Mouse (Mus musculus): ENCODE data around the gene Zbtb16.

Gene Zbtb16

GRCm38 (mm10) chr9:48678426-48679358 lies 157.3 kb downstream of the Zbtb16 start:
- no peak for DNase-seq (ENCODE audit: inconsistent age in 2 of 2, low spot score in 1 of 2)

GRCm38 (mm10) chr9:48675151-48675790 lies 160.8 kb downstream of the Zbtb16 start:
- peak; percentile 35 to 41 for DNase-seq (ENCODE audit: inconsistent age in 2 of 2, low spot score in 1 of 2)

GRCm38 (mm10) chr9:48674359-48675015 lies 161.5 kb downstream of the Zbtb16 start:
- peak in 1 of 2 experiments; percentile 49 for DNase-seq (ENCODE audit: inconsistent age in 2 of 2, low spot score in 1 of 2)

GRCm38 (mm10) chr9:48673804-48674203 lies 162.2 kb downstream of the Zbtb16 start:
- DNase-seq (ENCODE audit: inconsistent age in 2 of 2, low spot score in 1 of 2) = peak in 1 of 2 experiments; percentile 20

GRCm38 (mm10) chr9:48673213-48673612 lies 162.8 kb downstream of the Zbtb16 start:
- no peak for DNase-seq (ENCODE audit: inconsistent age in 2 of 2, low spot score in 1 of 2)

- no peak for DNase-seq (ENCODE audit: inconsistent age in 2 of 2, low spot score in 1 of 2)
Measured at GRCm38 (mm10) chr9:48671841-48672240, 164.2 kb downstream of the Zbtb16 start.

- DNase-seq (ENCODE audit: inconsistent age in 2 of 2, low spot score in 1 of 2) = peak in 1 of 2 experiments; percentile 24
Measured at GRCm38 (mm10) chr9:48670156-48670555, 165.9 kb downstream of the Zbtb16 start.

GRCm38 (mm10) chr9:48669672-48670071 lies 166.3 kb downstream of the Zbtb16 start:
- DNase-seq (ENCODE audit: inconsistent age in 2 of 2, low spot score in 1 of 2) = peak in 1 of 2 experiments; percentile 38

- DNase-seq (ENCODE audit: inconsistent age in 2 of 2, low spot score in 1 of 2) = no peak
Measured at GRCm38 (mm10) chr9:48666702-48667101, 169.3 kb downstream of the Zbtb16 start.

- DNase-seq (ENCODE audit: inconsistent age in 2 of 2, low spot score in 1 of 2) = no peak
Measured at GRCm38 (mm10) chr9:48663052-48663433, 173.0 kb downstream of the Zbtb16 start.

- DNase-seq (ENCODE audit: inconsistent age in 2 of 2, low spot score in 1 of 2) = no peak
Measured at GRCm38 (mm10) chr9:48662361-48663051, 173.5 kb downstream of the Zbtb16 start.

GRCm38 (mm10) chr9:48661225-48662023 lies 174.6 kb downstream of the Zbtb16 start:
- DNase-seq (ENCODE audit: inconsistent age in 2 of 2, low spot score in 1 of 2) = no peak

GRCm38 (mm10) chr9:48655525-48656169 lies 180.4 kb downstream of the Zbtb16 start:
- DNase-seq (ENCODE audit: inconsistent age in 2 of 2, low spot score in 1 of 2) = no peak

GRCm38 (mm10) chr9:48654730-48655129 lies 181.3 kb downstream of the Zbtb16 start:
- no peak for DNase-seq (ENCODE audit: inconsistent age in 2 of 2, low spot score in 1 of 2)

- no peak for DNase-seq (ENCODE audit: inconsistent age in 2 of 2, low spot score in 1 of 2)
Measured at GRCm38 (mm10) chr9:48653399-48654070, 182.5 kb downstream of the Zbtb16 start.

- no peak for DNase-seq (ENCODE audit: inconsistent age in 2 of 2, low spot score in 1 of 2)
Measured at GRCm38 (mm10) chr9:48652026-48652425, 184.0 kb downstream of the Zbtb16 start.

- no peak for DNase-seq (ENCODE audit: inconsistent age in 2 of 2, low spot score in 1 of 2)
Measured at GRCm38 (mm10) chr9:48650846-48651245, 185.2 kb downstream of the Zbtb16 start.

GRCm38 (mm10) chr9:48649851-48650685 lies 186.0 kb downstream of the Zbtb16 start:
- DNase-seq (ENCODE audit: inconsistent age in 2 of 2, low spot score in 1 of 2) = no peak
